Comparison of ENCODE assay signal across 27 mouse cellular contexts in genomic region chr1:86569292-86569860, GRCm38 (mm10). TPM values are rescaled to one million over a fixed set of nuclear protein-coding genes. Genes with fewer than 3 reads are reported as not detected.
A peak's percentile ranks its signal among the peaks of the same experiment; 100 is the strongest.
DNase-seq lines count a peak whose midpoint lies in the region; ATAC-seq and TF ChIP-seq lines count a peak whose summit lies in the region.
"Had no signal": no experiment of that assay in that cellular context is flagged by ENCODE, and none has a peak within 500 bp of the region (broad histone marks: within the 10 kb centered on the region; RNA-seq: fewer than 3 reads in every experiment).

No protein-coding gene starts in this region.

- no peak overlapping the region for H3K27ac ChIP-seq in CH12.LX (ENCODE audit: insufficient read depth, low read depth)
- no peak overlapping the region for H3K27ac ChIP-seq in MEL (ENCODE audit: control insufficient read depth, low read depth, low read length)
- H3K27ac ChIP-seq in intestine, embryonic 16.5 days (ENCODE audit: low read length), result no peak overlapping the region
- H3K27ac ChIP-seq in limb, embryonic 10.5 days, result no peak overlapping the region
- H3K27ac ChIP-seq: embryonic facial prominence, embryonic 13.5 days; embryonic facial prominence, embryonic 15.5 days; forebrain, embryonic 10.5 days; forebrain, embryonic 12.5 days had no signal

- DNase-seq in CH12.LX (ENCODE audit: extremely low read depth) (no peak), MEL (ENCODE audit: low read depth, low spot score) (no peak)
- no peak for DNase-seq in heart, postnatal 10 days
- DNase-seq in limb, embryonic 10.5 days (ENCODE audit: low spot score), result no peak
- no peak for DNase-seq in lung, postnatal 4 days
- DNase-seq: adrenal gland, adult 2 months; adrenal gland, postnatal 10 days; adrenal gland, postnatal 25 days; B cell, adult 2 months; cerebellum, adult 11 months; cerebellum, adult 18-20 months; cerebellum, adult 8-10 months; cerebellum, adult 9-11 months; cerebellum, postnatal 14 days; cerebellum, postnatal 36 days; embryo, embryonic 11 days had no signal

- TF ChIP-seq EP300 in CH12.LX (IDR thresholded peaks at IDR 0.05; ENCODE audit: low read length) (no peak), MEL (IDR thresholded peaks at IDR 0.05; ENCODE audit: low read depth in 1 of 2, low read length in 2 of 2) (no peak)

- ATAC-seq in megakaryocyte, adult 5-6 weeks (ENCODE audit: poor library complexity, severe bottlenecking), result peak; percentile 56; the same call in 1 of the 2 replicates
- no peak for ATAC-seq in intestine, embryonic 16.5 days
- ATAC-seq: CD4-positive, CD25-positive, alpha-beta regulatory T cell, adult 4 months; forebrain, embryonic 14.5 days; forebrain, embryonic 16.5 days had no signal

- intact Hi-C loops in heart, postnatal 10 days (cut with DNase I), result no loop called here

- TF ChIP-seq CTCF in CH12.LX (conservative IDR thresholded peaks at IDR 0.05 in 1 of 2, IDR thresholded peaks at IDR 0.05 in 1 of 2; ENCODE audit: low read depth in 2 of 2, low read length in 2 of 2) (no peak), MEL (IDR thresholded peaks at IDR 0.05 in 2 of 3, conservative IDR thresholded peaks at IDR 0.05 in 1 of 3; ENCODE audit: control insufficient read depth in 1 of 3, insufficient read depth in 1 of 3, low read depth in 2 of 3, low read length in 3 of 3, poor library complexity in 1 of 3, severe bottlenecking in 1 of 3) (no peak)

- H3K36me3 ChIP-seq in CH12.LX (replicated peaks in 1 of 2; ENCODE audit: control insufficient read depth in 1 of 2, insufficient read depth in 1 of 2, low read length in 1 of 2) (peaks cover 0 to 19% of the 10 kb centered on the region in 2 experiments), MEL (ENCODE audit: control insufficient read depth in 1 of 2, insufficient read depth in 2 of 2, low read length in 2 of 2) (peaks cover 5 to 43% of the 10 kb centered on the region in 2 experiments)
- no peaks in the 10 kb centered on the region for H3K36me3 ChIP-seq in intestine, embryonic 16.5 days (ENCODE audit: control insufficient read depth, insufficient read depth, low read length)
- H3K36me3 ChIP-seq in limb, embryonic 10.5 days, result 0 out of 2 replicates have a peak, but pooled peaks cover 7% of the 10 kb centered on the region

- TF ChIP-seq POLR2A in CH12.LX (IDR thresholded peaks at IDR 0.05; ENCODE audit: low read depth, low read length) (no peak), MEL (IDR thresholded peaks at IDR 0.05; ENCODE audit: control insufficient read depth in 1 of 2, insufficient read depth in 1 of 2, low read depth in 1 of 2, low read length in 2 of 2, poor library complexity in 1 of 2) (no peak)

- no peaks in the 10 kb centered on the region for H3K9me3 ChIP-seq in CH12.LX (replicated peaks; ENCODE audit: low read length)
- H3K9me3 ChIP-seq in MEL (replicated peaks; ENCODE audit: insufficient read depth, low read length), result no peaks in the 10 kb centered on the region
- no peaks in the 10 kb centered on the region for H3K9me3 ChIP-seq in intestine, embryonic 16.5 days (ENCODE audit: control insufficient read depth, low read length)
- H3K9me3 ChIP-seq in limb, embryonic 10.5 days (replicated peaks), result no peaks in the 10 kb centered on the region
- H3K9me3 ChIP-seq: embryonic facial prominence, embryonic 13.5 days; embryonic facial prominence, embryonic 15.5 days; forebrain, embryonic 10.5 days; forebrain, embryonic 12.5 days; G1E had no signal

- no peak overlapping the region for H3K4me2 ChIP-seq in CH12.LX (ENCODE audit: insufficient read depth, low read depth, poor library complexity, severe bottlenecking)
- H3K4me2 ChIP-seq in intestine, embryonic 16.5 days (ENCODE audit: low read depth, low read length), result no peak overlapping the region
- H3K4me2 ChIP-seq: embryonic facial prominence, embryonic 13.5 days; embryonic facial prominence, embryonic 15.5 days; forebrain, embryonic 12.5 days had no signal

- TF ChIP-seq RAD21 in CH12.LX (IDR thresholded peaks at IDR 0.05; ENCODE audit: low read depth, low read length) (no peak), MEL (IDR thresholded peaks at IDR 0.05; ENCODE audit: low read depth, low read length) (no peak)

- H3K4me1 ChIP-seq in CH12.LX (ENCODE audit: control insufficient read depth in 1 of 2, insufficient read depth in 2 of 2), result no peaks in the 10 kb centered on the region
- peaks cover 23 to 46% of the 10 kb centered on the region in 2 experiments for H3K4me1 ChIP-seq in MEL (ENCODE audit: control insufficient read depth in 1 of 2, insufficient read depth in 2 of 2, low read length in 2 of 2)
- no peaks in the 10 kb centered on the region for H3K4me1 ChIP-seq in intestine, embryonic 16.5 days (ENCODE audit: control insufficient read depth, insufficient read depth, low read length)
- no peaks in the 10 kb centered on the region for H3K4me1 ChIP-seq in limb, embryonic 10.5 days
- H3K4me1 ChIP-seq: embryonic facial prominence, embryonic 13.5 days; embryonic facial prominence, embryonic 15.5 days; forebrain, embryonic 10.5 days; forebrain, embryonic 12.5 days had no signal

- H3K27me3 ChIP-seq in CH12.LX (replicated peaks) (no peaks in the 10 kb centered on the region), MEL (ENCODE audit: control insufficient read depth in 1 of 2, insufficient read depth in 2 of 2, low read length in 2 of 2) (no peaks in the 10 kb centered on the region)
- H3K27me3 ChIP-seq in intestine, embryonic 16.5 days (replicated peaks; ENCODE audit: control insufficient read depth, insufficient read depth, low read length), result no peaks in the 10 kb centered on the region
- no peaks in the 10 kb centered on the region for H3K27me3 ChIP-seq in limb, embryonic 10.5 days (ENCODE audit: low read depth, poor library complexity, severe bottlenecking)
- H3K27me3 ChIP-seq: embryonic facial prominence, embryonic 13.5 days; embryonic facial prominence, embryonic 15.5 days; forebrain, embryonic 12.5 days had no signal

- in situ Hi-C loops in CH12.LX (cut with MboI; ENCODE audit: low pct_ligation_motif_present, low pct_unique_long_range_greater_than_20kb, low sequenced_read_pairs), result no loop called here

- H3K79me2 ChIP-seq in CH12.LX (replicated peaks; ENCODE audit: control insufficient read depth, extremely low read depth, insufficient read depth, poor library complexity, severe bottlenecking) (no peaks in the 10 kb centered on the region), MEL (ENCODE audit: control insufficient read depth, insufficient read depth, low read length, poor library complexity) (no peaks in the 10 kb centered on the region; the same call in none of the 2 replicates)

- H3K9ac ChIP-seq in CH12.LX (ENCODE audit: insufficient read depth, low read depth) (no peak overlapping the region), MEL (ENCODE audit: control insufficient read depth, low read depth, low read length, poor library complexity, severe bottlenecking) (no peak overlapping the region)
- H3K9ac ChIP-seq in intestine, embryonic 16.5 days (ENCODE audit: low read depth, low read length), result no peak overlapping the region
- H3K9ac ChIP-seq: embryonic facial prominence, embryonic 13.5 days; embryonic facial prominence, embryonic 15.5 days; forebrain, embryonic 12.5 days had no signal

- dilution Hi-C loops in CH12.LX (cut with MboI; ENCODE audit: extremely low pct_ligation_motif_present, extremely low pct_unique_long_range_greater_than_20kb, low sequenced_read_pairs), result no loop called here

- H3K4me3 ChIP-seq in CH12.LX (replicated peaks in 1 of 3; ENCODE audit: low read depth in 2 of 3, low read length in 2 of 3, poor library complexity in 1 of 3) (no peak overlapping the region), MEL (ENCODE audit: control insufficient read depth in 1 of 2, insufficient read depth in 1 of 2, low read depth in 2 of 2, low read length in 2 of 2) (no peak overlapping the region)
- H3K4me3 ChIP-seq in intestine, embryonic 16.5 days (ENCODE audit: low read length), result no peak overlapping the region
- no peak overlapping the region for H3K4me3 ChIP-seq in limb, embryonic 10.5 days
- H3K4me3 ChIP-seq: embryonic facial prominence, embryonic 13.5 days; embryonic facial prominence, embryonic 15.5 days; erythroblast, embryonic 14.5 days; forebrain, embryonic 10.5 days; forebrain, embryonic 12.5 days had no signal

- WGBS in intestine, embryonic 16.5 days, result 88% methylated on average over 2 of the region's 2 CpGs
- WGBS in limb, embryonic 10.5 days, result 89% methylated on average over 2 of the region's 2 CpGs

RNA-seq across cellular contexts. Expression of gene Pde6d, which starts 13.1 kb away (rescaled TPM):
- 6.6 and 7.1 TPM in 2 replicates for total RNA-seq in CH12.LX (2012; rRNA removed)
- total RNA-seq in CH12.LX (2014; rRNA removed), result 23.2 and 24.2 TPM in 2 replicates
- 16.8 and 20.8 TPM in 2 replicates for polyA plus RNA-seq in CH12.LX (2012; ENCODE audit: insufficient read length, low read depth)
- 13.4 and 13.8 TPM in 2 replicates for total RNA-seq in MEL (2012; rRNA removed)
- 10 to 100 TPM in 1 of 2 experiments, not detected in 1; 79.9 TPM for polyA plus RNA-seq in MEL (2012; ENCODE audit: insufficient read depth in 1 of 2, insufficient read length in 2 of 2, low read depth in 1 of 2, low replicate concordance in 2 of 2, missing spikeins in 1 of 2)
- 33.6 and 38.8 TPM in 2 replicates for total RNA-seq in megakaryocyte, adult 5-6 weeks (2015)
- total RNA-seq in megakaryocyte, adult 5-6 weeks (2017), result 14.3 and 17.2 TPM in 2 replicates
- 35.1 and 35.2 TPM in 2 replicates for polyA plus RNA-seq in intestine, embryonic 16.5 days (2015; fragmentation: Nextera tagmentation; extraction: Ambion mirVana)
- total RNA-seq in heart, postnatal 10 days (2021), result 10 to 100 TPM; 37.9 to 40.9 TPM
- polyA plus RNA-seq in limb, embryonic 10.5 days (2016; fragmentation: Nextera tagmentation; extraction: Ambion mirVana), result 60.5 and 74.6 TPM in 2 replicates

RNA-seq across cellular contexts. Expression of gene Cops7b, which starts 13.3 kb away (rescaled TPM):
- 21.2 and 25.1 TPM in 2 replicates for total RNA-seq in CH12.LX (2012; rRNA removed)
- total RNA-seq in CH12.LX (2014; rRNA removed), result 19.8 and 21.3 TPM in 2 replicates
- polyA plus RNA-seq in CH12.LX (2012; ENCODE audit: insufficient read length, low read depth), result 31.3 and 31.5 TPM in 2 replicates
- 34.3 and 36.0 TPM in 2 replicates for total RNA-seq in MEL (2012; rRNA removed)
- polyA plus RNA-seq in MEL (2012; ENCODE audit: insufficient read depth in 1 of 2, insufficient read length in 2 of 2, low read depth in 1 of 2, low replicate concordance in 2 of 2, missing spikeins in 1 of 2), result 10 to 100 TPM in 1 of 2 experiments, not detected in 1; 64.8 TPM
- total RNA-seq in megakaryocyte, adult 5-6 weeks (2015), result 5.8 and 6.8 TPM in 2 replicates
- total RNA-seq in megakaryocyte, adult 5-6 weeks (2017), result 11.8 and 30.3 TPM in 2 replicates
- polyA plus RNA-seq in intestine, embryonic 16.5 days (2015; fragmentation: Nextera tagmentation; extraction: Ambion mirVana), result 31.5 and 35.1 TPM in 2 replicates
- total RNA-seq in heart, postnatal 10 days (2021), result 10 to 100 TPM; 11.0 to 12.6 TPM
- 77.0 and 79.9 TPM in 2 replicates for polyA plus RNA-seq in limb, embryonic 10.5 days (2016; fragmentation: Nextera tagmentation; extraction: Ambion mirVana)

RNA-seq across cellular contexts. Expression of gene Ptma, which starts 42.9 kb away (rescaled TPM):
- total RNA-seq in CH12.LX (2012; rRNA removed) (2,835 and 3,525 TPM in 2 replicates), CH12.LX (2014; rRNA removed) (5,060 and 5,084 TPM in 2 replicates), MEL (2012; rRNA removed) (3,309 and 3,407 TPM in 2 replicates)
- polyA plus RNA-seq in CH12.LX (2012; ENCODE audit: insufficient read length, low read depth) (4,957 and 5,324 TPM in 2 replicates), MEL (2012; ENCODE audit: insufficient read depth in 1 of 2, insufficient read length in 2 of 2, low read depth in 1 of 2, low replicate concordance in 2 of 2, missing spikeins in 1 of 2) (1,000 to 10,000 TPM; 2,419 to 4,891 TPM)
- 3,234 and 3,618 TPM in 2 replicates for total RNA-seq in megakaryocyte, adult 5-6 weeks (2015)
- 4,288 and 4,305 TPM in 2 replicates for total RNA-seq in megakaryocyte, adult 5-6 weeks (2017)
- 1,684 and 1,813 TPM in 2 replicates for polyA plus RNA-seq in intestine, embryonic 16.5 days (2015; fragmentation: Nextera tagmentation; extraction: Ambion mirVana)
- total RNA-seq in heart, postnatal 10 days (2021), result 100 to 1,000 TPM; 535 to 599 TPM
- 3,283 and 3,422 TPM in 2 replicates for polyA plus RNA-seq in limb, embryonic 10.5 days (2016; fragmentation: Nextera tagmentation; extraction: Ambion mirVana)

Comparison
In these comparisons a context has a peak if more than half of its experiments do, and no peak if none do; other contexts are left out.
1. Of the 35 proteins assayed by ChIP-seq in both MEL and CH12.LX: peak only in MEL: none; only in CH12.LX: none; in both: MAFK; in neither: 34.